Mouse (Mus musculus): ENCODE data around the gene 5330417H12Rik. TPM values are rescaled to one million over a fixed set of nuclear protein-coding genes. Genes with fewer than 3 reads are reported as not detected.

The 5330417H12Rik gene
- polyA plus RNA-seq, 1 experiment: not detected

GRCm38 (mm10) chr7:107624432-107624831, 529 bp downstream of the 5330417H12Rik start:
- no peak for DNase-seq (ENCODE audit: low read depth)
- TF ChIP-seq POLR2A (IDR thresholded peaks at IDR 0.05; ENCODE audit: borderline replicate concordance, extremely low read depth, insufficient read depth, insufficient read length, poor library complexity, severe bottlenecking) (no peak), CTCF (IDR thresholded peaks at IDR 0.05; ENCODE audit: borderline replicate concordance, extremely low read depth, insufficient read depth, insufficient read length) (no peak)

- no peak for DNase-seq (ENCODE audit: low read depth)
- TF ChIP-seq CTCF (IDR thresholded peaks at IDR 0.05; ENCODE audit: borderline replicate concordance, extremely low read depth, insufficient read depth, insufficient read length) (no peak), POLR2A (IDR thresholded peaks at IDR 0.05; ENCODE audit: borderline replicate concordance, extremely low read depth, insufficient read depth, insufficient read length, poor library complexity, severe bottlenecking) (no peak)
These were observed 4.8 kb downstream of the 5330417H12Rik start for GRCm38 (mm10) chr7:107620137-107620536.

- TF ChIP-seq POLR2A (IDR thresholded peaks at IDR 0.05; ENCODE audit: borderline replicate concordance, extremely low read depth, insufficient read depth, insufficient read length, poor library complexity, severe bottlenecking) (no peak), CTCF (IDR thresholded peaks at IDR 0.05; ENCODE audit: borderline replicate concordance, extremely low read depth, insufficient read depth, insufficient read length) (no peak)
- DNase-seq (ENCODE audit: low read depth): no peak
These were observed 5.7 kb downstream of the 5330417H12Rik start for GRCm38 (mm10) chr7:107619225-107619624.

GRCm38 (mm10) chr7:107618028-107618992, 6.7 kb downstream of the 5330417H12Rik start:
- no peak for TF ChIP-seq POLR2A (IDR thresholded peaks at IDR 0.05; ENCODE audit: borderline replicate concordance, extremely low read depth, insufficient read depth, insufficient read length, poor library complexity, severe bottlenecking)
- TF ChIP-seq CTCF (IDR thresholded peaks at IDR 0.05; ENCODE audit: borderline replicate concordance, extremely low read depth, insufficient read depth, insufficient read length): no peak

GRCm38 (mm10) chr7:107610880-107611279, 14.1 kb downstream of the 5330417H12Rik start:
- no peak for DNase-seq (ENCODE audit: low read depth)
- no peak for TF ChIP-seq CTCF (IDR thresholded peaks at IDR 0.05; ENCODE audit: borderline replicate concordance, extremely low read depth, insufficient read depth, insufficient read length)
- no peak for TF ChIP-seq POLR2A (IDR thresholded peaks at IDR 0.05; ENCODE audit: borderline replicate concordance, extremely low read depth, insufficient read depth, insufficient read length, poor library complexity, severe bottlenecking)

More at GRCm38 (mm10) chr7:107618028-107618992, 6.7 kb downstream of the 5330417H12Rik start:
- no peak for DNase-seq (ENCODE audit: low read depth)

GRCm38 (mm10) chr7:107609622-107610255, 15.2 kb downstream of the 5330417H12Rik start:
- no peak for DNase-seq (ENCODE audit: low read depth)
- TF ChIP-seq CTCF (IDR thresholded peaks at IDR 0.05; ENCODE audit: borderline replicate concordance, extremely low read depth, insufficient read depth, insufficient read length) (no peak), POLR2A (IDR thresholded peaks at IDR 0.05; ENCODE audit: borderline replicate concordance, extremely low read depth, insufficient read depth, insufficient read length, poor library complexity, severe bottlenecking) (no peak)

- TF ChIP-seq CTCF (IDR thresholded peaks at IDR 0.05; ENCODE audit: borderline replicate concordance, extremely low read depth, insufficient read depth, insufficient read length) (no peak), POLR2A (IDR thresholded peaks at IDR 0.05; ENCODE audit: borderline replicate concordance, extremely low read depth, insufficient read depth, insufficient read length, poor library complexity, severe bottlenecking) (no peak)
- DNase-seq (ENCODE audit: low read depth): no peak
These were observed 17.2 kb downstream of the 5330417H12Rik start for GRCm38 (mm10) chr7:107607766-107608165.

GRCm38 (mm10) chr7:107602913-107603312, 22.0 kb downstream of the 5330417H12Rik start:
- DNase-seq (ENCODE audit: low read depth): no peak
- TF ChIP-seq POLR2A (IDR thresholded peaks at IDR 0.05; ENCODE audit: borderline replicate concordance, extremely low read depth, insufficient read depth, insufficient read length, poor library complexity, severe bottlenecking) (no peak), CTCF (IDR thresholded peaks at IDR 0.05; ENCODE audit: borderline replicate concordance, extremely low read depth, insufficient read depth, insufficient read length) (no peak)

- TF ChIP-seq CTCF (IDR thresholded peaks at IDR 0.05; ENCODE audit: borderline replicate concordance, extremely low read depth, insufficient read depth, insufficient read length): no peak
- TF ChIP-seq POLR2A (IDR thresholded peaks at IDR 0.05; ENCODE audit: borderline replicate concordance, extremely low read depth, insufficient read depth, insufficient read length, poor library complexity, severe bottlenecking): no peak
- DNase-seq (ENCODE audit: low read depth): no peak
These were observed 22.5 kb downstream of the 5330417H12Rik start for GRCm38 (mm10) chr7:107602505-107602904.

- no peak for DNase-seq (ENCODE audit: low read depth)
- TF ChIP-seq POLR2A (IDR thresholded peaks at IDR 0.05; ENCODE audit: borderline replicate concordance, extremely low read depth, insufficient read depth, insufficient read length, poor library complexity, severe bottlenecking) (no peak), CTCF (IDR thresholded peaks at IDR 0.05; ENCODE audit: borderline replicate concordance, extremely low read depth, insufficient read depth, insufficient read length) (no peak)
These were observed 24.3 kb downstream of the 5330417H12Rik start for GRCm38 (mm10) chr7:107600651-107601050.

GRCm38 (mm10) chr7:107597956-107598355, 27.0 kb downstream of the 5330417H12Rik start:
- TF ChIP-seq POLR2A (IDR thresholded peaks at IDR 0.05; ENCODE audit: borderline replicate concordance, extremely low read depth, insufficient read depth, insufficient read length, poor library complexity, severe bottlenecking): no peak
- no peak for TF ChIP-seq CTCF (IDR thresholded peaks at IDR 0.05; ENCODE audit: borderline replicate concordance, extremely low read depth, insufficient read depth, insufficient read length)
- DNase-seq (ENCODE audit: low read depth): no peak
